Mouse (Mus musculus): ENCODE data around the gene 0610010K14Rik. TPM values are rescaled to one million over a fixed set of nuclear protein-coding genes. Genes with fewer than 3 reads are reported as not detected.

Gene 0610010K14Rik
- polyA plus RNA-seq, 1 experiment from 2014 or later, result 193 TPM

DNA sequence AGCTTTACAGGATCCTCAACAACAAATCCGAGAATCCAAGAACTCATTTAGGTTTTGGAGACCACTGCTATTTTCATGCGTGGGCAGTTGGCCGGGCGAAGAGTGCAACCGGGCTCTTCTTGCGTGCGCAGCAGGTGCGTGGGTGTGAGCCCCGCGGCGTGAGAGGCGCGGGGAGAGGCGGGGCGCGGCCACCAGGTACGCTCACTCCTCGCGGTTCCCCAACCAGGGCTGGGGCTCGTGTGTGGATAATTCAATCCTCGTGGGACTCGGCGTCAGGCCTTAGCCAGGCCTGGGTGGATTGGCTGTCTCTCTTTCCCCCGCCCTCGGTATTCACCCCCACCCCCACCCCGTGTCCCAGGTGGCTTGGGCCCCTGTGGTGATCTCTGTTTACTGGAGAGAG lies 24.0 kb downstream of the 0610010K14Rik start:
- Histone ChIP-seq H3K27me3 (peaks cover 64% of the 10 kb centered on the region), H3K4me1 (peaks cover 24% of the 10 kb centered on the region), H3K4me3 (peak overlapping the region; percentile 37), H3K27ac (no peak overlapping the region), H3K4me2 (replicated peaks) (peak overlapping the region; percentile 58), H3K9me3 (no peaks in the 10 kb centered on the region), H3K9ac (no peak overlapping the region), H3K36me3 (peaks cover 6% of the 10 kb centered on the region; the same call in 1 of the 2 replicates)
- 8% methylated on average over 26 of the region's 26 CpGs for WGBS
- ATAC-seq (ENCODE audit: insufficient number of reproducible peaks, insufficient read depth, low FRiP score, low TSS enrichment), result no peak

DNA sequence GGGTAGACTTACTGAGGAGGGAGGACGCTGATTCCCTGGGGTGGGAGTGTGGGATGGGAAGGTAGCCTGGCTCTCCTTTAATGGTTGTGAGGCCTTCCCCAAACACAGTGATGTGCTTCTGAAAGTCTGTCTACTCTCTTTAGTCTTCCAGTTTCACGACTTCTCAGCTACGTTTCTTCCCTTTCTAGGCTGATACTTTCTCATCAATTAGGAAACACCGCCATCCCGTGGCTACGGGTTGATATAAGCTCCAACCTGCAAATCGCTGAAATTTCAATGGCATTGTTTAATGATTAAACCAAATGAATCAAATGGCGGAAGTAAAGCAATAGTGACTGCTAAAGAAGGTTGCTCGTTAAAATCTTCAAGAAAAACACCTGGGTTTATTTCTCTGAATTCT lies 24.8 kb downstream of the 0610010K14Rik start:
- Histone ChIP-seq H3K4me1 (peaks cover 21% of the 10 kb centered on the region), H3K36me3 (peaks cover 6% of the 10 kb centered on the region; the same call in 1 of the 2 replicates), H3K9ac (no peak overlapping the region), H3K27me3 (peaks cover 61% of the 10 kb centered on the region), H3K27ac (no peak overlapping the region), H3K4me3 (no peak overlapping the region), H3K4me2 (replicated peaks) (no peak overlapping the region), H3K9me3 (no peaks in the 10 kb centered on the region)
- WGBS, result 12% methylated on average over 9 of the region's 9 CpGs
- no peak for ATAC-seq (ENCODE audit: insufficient number of reproducible peaks, insufficient read depth, low FRiP score, low TSS enrichment)

- Histone ChIP-seq H3K27ac (no peak within 1 kb of the TSS), H3K4me2 (replicated peaks) (peak within 1 kb of the TSS; percentile 58), H3K9ac (no peak within 1 kb of the TSS), H3K36me3 (peaks cover 6% of the 10 kb centered on the region; the same call in 1 of the 2 replicates), H3K4me3 (no peak within 1 kb of the TSS), H3K27me3 (peaks cover 56% of the 10 kb centered on the region), H3K4me1 (peaks cover 21% of the 10 kb centered on the region), H3K9me3 (no peaks in the 10 kb centered on the region)
- 54% methylated on average over 6 of the region's 6 CpGs for whole genome bisulfite sequencing
- ATAC-seq (ENCODE audit: insufficient number of reproducible peaks, insufficient read depth, low FRiP score, low TSS enrichment), result no peak
These were observed 25.3 kb downstream of the 0610010K14Rik start, which contains the start of gene Slc16a11 for GRCm38 (mm10) chr11:70212423-70212822. Slc16a11 (plus strand) TSS chr11:70212752.

DNA sequence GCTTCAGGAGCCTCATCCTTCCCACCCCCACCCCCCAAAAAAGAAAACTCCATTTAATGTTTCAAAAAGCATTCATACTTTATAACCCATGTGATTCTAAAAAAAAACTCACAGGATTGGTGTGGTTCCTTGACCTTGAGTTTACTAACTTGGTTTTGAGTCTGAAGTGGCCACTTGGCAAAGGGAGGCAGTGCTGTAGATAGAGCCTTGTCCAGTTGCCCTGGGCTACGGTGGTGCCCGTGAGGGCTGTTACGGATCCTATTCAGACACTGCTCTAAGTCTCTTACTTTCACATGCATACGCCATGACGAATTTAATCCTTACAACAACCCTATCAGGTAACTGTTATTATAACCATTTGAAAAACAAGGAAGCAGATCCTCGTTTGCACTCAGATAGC lies 25.7 kb downstream of the 0610010K14Rik start:
- Histone ChIP-seq H3K4me3 (no peak overlapping the region), H3K4me1 (peaks cover 21% of the 10 kb centered on the region), H3K36me3 (0 out of 2 replicates have a peak, but pooled peaks cover 3% of the 10 kb centered on the region), H3K27ac (no peak overlapping the region), H3K9me3 (no peaks in the 10 kb centered on the region), H3K27me3 (peaks cover 52% of the 10 kb centered on the region), H3K4me2 (replicated peaks) (no peak overlapping the region), H3K9ac (no peak overlapping the region)
- 69% methylated on average over 6 of the region's 6 CpGs for WGBS
- no peak for ATAC-seq (ENCODE audit: insufficient number of reproducible peaks, insufficient read depth, low FRiP score, low TSS enrichment)

DNA sequence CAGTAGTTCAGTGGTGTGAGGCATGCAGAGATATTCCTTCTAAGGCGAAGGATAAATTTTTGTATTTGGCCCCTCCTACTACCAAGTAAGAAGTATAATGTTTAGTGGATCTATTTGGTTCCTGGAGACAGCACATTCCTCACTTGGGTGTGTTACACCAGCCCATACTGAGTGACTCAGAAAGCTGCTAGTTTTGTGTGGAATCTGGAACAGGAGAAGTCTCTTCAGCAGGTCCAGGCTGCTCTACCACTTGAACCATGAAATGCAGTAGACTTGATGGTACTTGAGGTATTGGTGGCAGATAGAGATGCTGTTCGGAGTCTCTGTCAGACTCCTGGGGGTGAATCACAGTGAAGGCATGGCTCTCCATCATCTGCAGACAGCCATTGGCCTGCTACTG lies 27.0 kb downstream of the 0610010K14Rik start:
- H3K4me3 ChIP-seq, result no peak overlapping the region
- H3K4me1 ChIP-seq, result peaks cover 20% of the 10 kb centered on the region
- 82% methylated on average over 2 of the region's 2 CpGs for WGBS
- no peak overlapping the region for H3K27ac ChIP-seq
- H3K9me3 ChIP-seq, result no peaks in the 10 kb centered on the region
- no peak overlapping the region for H3K4me2 ChIP-seq (replicated peaks)
- no peaks in the 10 kb centered on the region for H3K36me3 ChIP-seq
- peaks cover 44% of the 10 kb centered on the region for H3K27me3 ChIP-seq
- no peak for ATAC-seq (ENCODE audit: insufficient number of reproducible peaks, insufficient read depth, low FRiP score, low TSS enrichment)
- H3K9ac ChIP-seq, result no peak overlapping the region

GRCm38 (mm10) chr11:70208778-70209388 lies 28.8 kb downstream of the 0610010K14Rik start:
- ATAC-seq (ENCODE audit: insufficient number of reproducible peaks, insufficient read depth, low FRiP score, low TSS enrichment), result no peak
- WGBS, result 79% methylated on average over 5 of the region's 5 CpGs
- H3K36me3 ChIP-seq, result no peaks in the 10 kb centered on the region

GRCm38 (mm10) chr11:70207283-70207682 lies 30.4 kb downstream of the 0610010K14Rik start:
- Histone ChIP-seq H3K4me3 (no peak overlapping the region), H3K27me3 (peaks cover 11% of the 10 kb centered on the region), H3K9me3 (no peaks in the 10 kb centered on the region), H3K36me3 (no peaks in the 10 kb centered on the region), H3K9ac (no peak overlapping the region), H3K4me2 (replicated peaks) (no peak overlapping the region), H3K27ac (no peak overlapping the region), H3K4me1 (no peaks in the 10 kb centered on the region)
- WGBS, result 85% methylated on average over 7 of the region's 7 CpGs
- no peak for ATAC-seq (ENCODE audit: insufficient number of reproducible peaks, insufficient read depth, low FRiP score, low TSS enrichment)

More at GRCm38 (mm10) chr11:70208778-70209388, 28.8 kb downstream of the 0610010K14Rik start:
- H3K4me2 ChIP-seq (replicated peaks), result no peak overlapping the region
- peaks cover 26% of the 10 kb centered on the region for H3K27me3 ChIP-seq
- no peak overlapping the region for H3K4me3 ChIP-seq
- H3K9me3 ChIP-seq, result no peaks in the 10 kb centered on the region
- H3K9ac ChIP-seq, result no peak overlapping the region
- no peak overlapping the region for H3K27ac ChIP-seq
- H3K4me1 ChIP-seq, result peaks cover 3% of the 10 kb centered on the region

GRCm38 (mm10) chr11:70206801-70207200 lies 30.9 kb downstream of the 0610010K14Rik start:
- Histone ChIP-seq H3K4me1 (no peaks in the 10 kb centered on the region), H3K36me3 (no peaks in the 10 kb centered on the region), H3K9ac (no peak overlapping the region), H3K4me2 (replicated peaks) (no peak overlapping the region), H3K27me3 (peaks cover 10% of the 10 kb centered on the region; the same call in 1 of the 2 replicates), H3K4me3 (no peak overlapping the region), H3K9me3 (no peaks in the 10 kb centered on the region), H3K27ac (no peak overlapping the region)
- 76% methylated on average over 2 of the region's 2 CpGs for WGBS
- ATAC-seq (ENCODE audit: insufficient number of reproducible peaks, insufficient read depth, low FRiP score, low TSS enrichment), result no peak

- Histone ChIP-seq H3K9me3 (no peaks in the 10 kb centered on the region), H3K4me1 (0 out of 2 replicates have a peak, but pooled peaks cover 5% of the 10 kb centered on the region), H3K4me2 (replicated peaks) (no peak overlapping the region), H3K27ac (no peak overlapping the region), H3K4me3 (no peak overlapping the region), H3K9ac (no peak overlapping the region), H3K36me3 (no peaks in the 10 kb centered on the region), H3K27me3 (0 out of 2 replicates have a peak, but pooled peaks cover 5% of the 10 kb centered on the region)
- WGBS, result 34% methylated on average over 5 of the region's 5 CpGs
- no peak for ATAC-seq (ENCODE audit: insufficient number of reproducible peaks, insufficient read depth, low FRiP score, low TSS enrichment)
These were observed 36.0 kb downstream of the 0610010K14Rik start for GRCm38 (mm10) chr11:70201691-70202090.

GRCm38 (mm10) chr11:70200036-70200608 lies 37.6 kb downstream of the 0610010K14Rik start:
- no peak for ATAC-seq (ENCODE audit: insufficient number of reproducible peaks, insufficient read depth, low FRiP score, low TSS enrichment)
- Histone ChIP-seq H3K27me3 (no peaks in the 10 kb centered on the region), H3K4me3 (no peak overlapping the region), H3K9me3 (0 out of 2 replicates have a peak, but pooled peaks cover 3% of the 10 kb centered on the region), H3K4me2 (replicated peaks) (no peak overlapping the region), H3K36me3 (no peaks in the 10 kb centered on the region), H3K4me1 (0 out of 2 replicates have a peak, but pooled peaks cover 5% of the 10 kb centered on the region), H3K27ac (no peak overlapping the region), H3K9ac (0 out of 2 replicates have a peak overlapping the region, but pooled peaks have one; percentile 15)
- 82% methylated on average over 5 of the region's 5 CpGs for WGBS

DNA sequence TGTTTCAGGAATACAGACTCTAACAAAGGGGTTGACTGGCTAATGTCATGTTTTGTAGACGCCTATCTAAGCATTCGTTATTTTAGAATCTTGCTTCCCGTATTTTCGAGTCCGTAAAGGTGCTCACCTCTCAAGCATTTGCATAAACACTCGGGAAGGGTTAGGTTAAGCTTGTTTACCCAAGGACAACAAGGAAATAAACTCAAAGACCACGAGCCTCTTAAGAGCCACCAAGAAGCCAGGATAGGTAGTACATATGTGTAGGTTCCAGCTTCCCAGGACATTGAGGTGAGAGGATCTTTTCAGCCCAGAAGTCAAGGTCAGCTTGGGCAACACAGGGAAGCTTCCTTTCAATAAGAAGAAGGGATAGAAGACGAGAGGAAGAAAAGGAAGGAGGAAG lies 38.6 kb downstream of the 0610010K14Rik start:
- H3K27ac ChIP-seq, result no peak overlapping the region
- 78% methylated on average over 8 of the region's 8 CpGs for WGBS
- H3K9ac ChIP-seq, result no peak overlapping the region
- 0 out of 2 replicates have a peak, but pooled peaks cover 4% of the 10 kb centered on the region for H3K9me3 ChIP-seq
- H3K4me3 ChIP-seq, result no peak overlapping the region
- H3K4me2 ChIP-seq (replicated peaks), result no peak overlapping the region
- H3K4me1 ChIP-seq, result 0 out of 2 replicates have a peak, but pooled peaks cover 5% of the 10 kb centered on the region
- H3K27me3 ChIP-seq, result no peaks in the 10 kb centered on the region
- H3K36me3 ChIP-seq, result no peaks in the 10 kb centered on the region
- ATAC-seq (ENCODE audit: insufficient number of reproducible peaks, insufficient read depth, low FRiP score, low TSS enrichment), result no peak

DNA sequence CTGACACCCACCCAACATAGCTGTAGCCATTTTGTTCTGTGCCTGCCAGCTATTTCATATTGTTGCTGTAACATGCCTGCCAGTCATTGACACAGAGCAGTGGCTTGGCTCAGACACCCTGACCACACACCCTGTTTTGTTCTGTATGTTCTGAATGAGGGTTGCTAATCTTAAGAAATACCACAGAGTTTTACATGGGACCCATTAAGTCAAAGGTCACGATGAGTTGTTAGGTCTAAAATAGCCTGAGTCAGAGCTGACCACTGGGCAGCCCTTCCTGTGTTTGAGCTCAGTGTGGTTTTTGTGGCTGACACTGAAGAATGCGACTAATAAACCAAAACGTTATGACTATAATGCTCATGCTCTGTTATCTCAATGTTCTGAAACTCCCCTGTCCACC lies 39.4 kb downstream of the 0610010K14Rik start:
- no peaks in the 10 kb centered on the region for H3K27me3 ChIP-seq
- H3K4me3 ChIP-seq, result no peak overlapping the region
- no peaks in the 10 kb centered on the region for H3K36me3 ChIP-seq
- no peak for ATAC-seq (ENCODE audit: insufficient number of reproducible peaks, insufficient read depth, low FRiP score, low TSS enrichment)
- no peak overlapping the region for H3K27ac ChIP-seq
- 84% methylated on average over 3 of the region's 3 CpGs for WGBS
- H3K4me2 ChIP-seq (replicated peaks), result no peak overlapping the region
- no peak overlapping the region for H3K9ac ChIP-seq
- 0 out of 2 replicates have a peak, but pooled peaks cover 4% of the 10 kb centered on the region for H3K9me3 ChIP-seq
- peaks cover 12% of the 10 kb centered on the region; the same call in 1 of the 2 replicates for H3K4me1 ChIP-seq

Data from embryonic facial prominence, embryonic 12.5 days (tissue).